In genomic region chr4:138327891-138328470, GRCm38 (mm10) we compare ENCODE assay signal across 10 mouse cellular contexts. TPM values are rescaled to one million over a fixed set of nuclear protein-coding genes. Genes with fewer than 3 reads are reported as not detected.
DNase-seq lines count a peak whose midpoint lies in the region; ATAC-seq and TF ChIP-seq lines count a peak whose summit lies in the region.
"Had no signal": no experiment of that assay in that cellular context is flagged by ENCODE, and none has a peak within 500 bp of the region (broad histone marks: within the 10 kb centered on the region; RNA-seq: fewer than 3 reads in every experiment).

No protein-coding gene starts in this region.

- no peaks in the 10 kb centered on the region for H3K36me3 ChIP-seq in kidney, adult 2 months (ENCODE audit: control insufficient read depth, insufficient read depth, low read length)
- no peaks in the 10 kb centered on the region for H3K36me3 ChIP-seq in embryonic facial prominence, embryonic 13.5 days
- H3K36me3 ChIP-seq in intestine, embryonic 15.5 days, result no peaks in the 10 kb centered on the region
- H3K36me3 ChIP-seq: G1E had no signal

- H3K9ac ChIP-seq in embryonic facial prominence, embryonic 13.5 days, result peak overlapping the region; percentile 49; the same call in 1 of the 2 replicates
- no peak overlapping the region for H3K9ac ChIP-seq in intestine, embryonic 15.5 days

- peak overlapping the region; percentile 18; the same call in 1 of the 2 replicates for H3K4me3 ChIP-seq in kidney, adult 2 months (ENCODE audit: insufficient read depth, low read depth, low read length)
- H3K4me3 ChIP-seq in embryonic facial prominence, embryonic 13.5 days, result peak overlapping the region; percentile 33
- H3K4me3 ChIP-seq in intestine, embryonic 15.5 days (replicated peaks), result peak overlapping the region; percentile 18

- H3K9me3 ChIP-seq in embryonic facial prominence, embryonic 13.5 days, result no peaks in the 10 kb centered on the region
- no peaks in the 10 kb centered on the region for H3K9me3 ChIP-seq in intestine, embryonic 15.5 days

- 64% methylated on average over 7 of the region's 7 CpGs for WGBS in kidney, adult 2 months
- 70% methylated on average over 7 of the region's 7 CpGs for WGBS in embryonic facial prominence, embryonic 13.5 days
- WGBS in intestine, embryonic 15.5 days, result 62% methylated on average over 7 of the region's 7 CpGs

- DNase-seq in kidney, adult 2 months, result no peak
- no peak for DNase-seq in kidney, postnatal 25 days
- peak; percentile 59 for DNase-seq in naive thymus-derived CD4-positive, alpha-beta T cell, adult 2 months (ENCODE audit: low read depth)
- no peak for DNase-seq in left cerebral cortex, adult 9 months (ENCODE audit: low spot score in 2 of 2)
- DNase-seq: embryo, embryonic 11 days had no signal

- no peak for ATAC-seq in embryonic facial prominence, embryonic 13.5 days (ENCODE audit: insufficient number of reproducible peaks, insufficient read depth, low FRiP score, low TSS enrichment, low read depth)
- ATAC-seq in intestine, embryonic 15.5 days, result no peak
- ATAC-seq in megakaryocyte, adult 5-6 weeks (ENCODE audit: poor library complexity, severe bottlenecking), result no peak
- no peak for ATAC-seq in erythroid progenitor cell, adult 5-6 weeks (replicated peaks; ENCODE audit: low FRiP score, poor library complexity, severe bottlenecking)

- TF ChIP-seq CTCF in kidney, adult 2 months (conservative IDR thresholded peaks at IDR 0.05; ENCODE audit: insufficient read depth, insufficient read length, low read depth, low read length), result no peak

- no peak for TF ChIP-seq POLR2A in kidney, adult 2 months (IDR thresholded peaks at IDR 0.05; ENCODE audit: low read depth, low read length)

- peak overlapping the region; percentile 82; the same call in 1 of the 2 replicates for H3K27ac ChIP-seq in kidney, adult 2 months (ENCODE audit: insufficient read depth, low read depth, low read length)
- H3K27ac ChIP-seq in embryonic facial prominence, embryonic 13.5 days, result peak overlapping the region; percentile 69; the same call in 1 of the 2 replicates
- no peak overlapping the region for H3K27ac ChIP-seq in intestine, embryonic 15.5 days

- peak overlapping the region; percentile 56 for H3K4me2 ChIP-seq in embryonic facial prominence, embryonic 13.5 days
- peak overlapping the region; percentile 33 for H3K4me2 ChIP-seq in intestine, embryonic 15.5 days (replicated peaks)

- peaks cover 7% of the 10 kb centered on the region; the same call in 1 of the 2 replicates for H3K4me1 ChIP-seq in kidney, adult 2 months (ENCODE audit: control insufficient read depth, insufficient read depth, low read length)
- peaks cover 15% of the 10 kb centered on the region for H3K4me1 ChIP-seq in embryonic facial prominence, embryonic 13.5 days
- H3K4me1 ChIP-seq in intestine, embryonic 15.5 days (replicated peaks), result peaks cover 8% of the 10 kb centered on the region; the same call in 1 of the 2 replicates

- no peaks in the 10 kb centered on the region for H3K27me3 ChIP-seq in kidney, adult 2 months (replicated peaks; ENCODE audit: control insufficient read depth, insufficient read depth, low read length)
- peaks cover 18% of the 10 kb centered on the region for H3K27me3 ChIP-seq in embryonic facial prominence, embryonic 13.5 days
- no peaks in the 10 kb centered on the region; the same call in 1 of the 2 replicates for H3K27me3 ChIP-seq in intestine, embryonic 15.5 days (replicated peaks)

RNA-seq across cellular contexts. Expression of gene Pink1, which starts 1.9 kb away (rescaled TPM):
- 226 and 272 TPM in 2 replicates for polyA plus RNA-seq in kidney, adult 2 months (2012; rRNA removed)
- polyA plus RNA-seq in embryonic facial prominence, embryonic 13.5 days (2015; fragmentation: Nextera tagmentation; extraction: Ambion mirVana), result 54.7 and 57.5 TPM in 2 replicates
- polyA plus RNA-seq in intestine, embryonic 15.5 days (2015; fragmentation: Nextera tagmentation; extraction: Ambion mirVana), result 35.9 and 36.1 TPM in 2 replicates
- 26.9 and 31.8 TPM in 2 replicates for total RNA-seq in megakaryocyte, adult 5-6 weeks (2015)
- total RNA-seq in megakaryocyte, adult 5-6 weeks (2017), result 29.8 and 32.2 TPM in 2 replicates
- total RNA-seq in erythroid progenitor cell, adult 5-6 weeks (2015; ENCODE audit: low replicate concordance), result 20.2 and 26.8 TPM in 2 replicates
- total RNA-seq in erythroid progenitor cell, adult 5-6 weeks (2017; ENCODE audit: low replicate concordance), result 20.8 and 36.6 TPM in 2 replicates

RNA-seq across cellular contexts. Expression of gene Ddost, which starts 23.5 kb away (rescaled TPM):
- 157 and 169 TPM in 2 replicates for polyA plus RNA-seq in kidney, adult 2 months (2012; rRNA removed)
- 317 and 321 TPM in 2 replicates for polyA plus RNA-seq in embryonic facial prominence, embryonic 13.5 days (2015; fragmentation: Nextera tagmentation; extraction: Ambion mirVana)
- 379 and 414 TPM in 2 replicates for polyA plus RNA-seq in intestine, embryonic 15.5 days (2015; fragmentation: Nextera tagmentation; extraction: Ambion mirVana)
- 137 and 143 TPM in 2 replicates for total RNA-seq in megakaryocyte, adult 5-6 weeks (2015)
- total RNA-seq in megakaryocyte, adult 5-6 weeks (2017), result 100 and 102 TPM in 2 replicates
- 65.6 and 81.3 TPM in 2 replicates for total RNA-seq in erythroid progenitor cell, adult 5-6 weeks (2015; ENCODE audit: low replicate concordance)
- total RNA-seq in erythroid progenitor cell, adult 5-6 weeks (2017; ENCODE audit: low replicate concordance), result 34.7 and 39.8 TPM in 2 replicates

RNA-seq across cellular contexts. Expression of gene Cda, which starts 39.8 kb away (rescaled TPM):
- polyA plus RNA-seq in kidney, adult 2 months (2012; rRNA removed), result 394 and 454 TPM in 2 replicates
- 4.1 and 6.5 TPM in 2 replicates for polyA plus RNA-seq in embryonic facial prominence, embryonic 13.5 days (2015; fragmentation: Nextera tagmentation; extraction: Ambion mirVana)
- 26.5 and 30.5 TPM in 2 replicates for polyA plus RNA-seq in intestine, embryonic 15.5 days (2015; fragmentation: Nextera tagmentation; extraction: Ambion mirVana)
- total RNA-seq in megakaryocyte, adult 5-6 weeks (2015), result not detected in 2 replicates
- not detected in 2 replicates for total RNA-seq in megakaryocyte, adult 5-6 weeks (2017)
- not detected in 2 replicates for total RNA-seq in erythroid progenitor cell, adult 5-6 weeks (2015; ENCODE audit: low replicate concordance)
- not detected in 2 replicates for total RNA-seq in erythroid progenitor cell, adult 5-6 weeks (2017; ENCODE audit: low replicate concordance)
- total RNA-seq: G1E had no signal
- polyA plus RNA-seq: G1E had no signal

Comparison
In these comparisons a context has a peak if more than half of its experiments do, and no peak if none do; other contexts are left out.
1. RNA of gene Cda, which starts 39.8 kb away (polyA plus RNA-seq): 394 to 454 TPM in kidney, adult 2 months; 26.5 to 30.5 TPM in intestine, embryonic 15.5 days and 4.1 to 6.5 TPM in embryonic facial prominence, embryonic 13.5 days; every median in the first group is over 10 times any median in the second.
2. Peak in every context shown above with its lines, with median percentiles within 50 percentile points of each other: H3K4me3 ChIP-seq.